Mouse (Mus musculus) fibroblast of lung, adult 2 months (primary cell): ENCODE results near the gene Asah2.
A peak's percentile ranks its signal among the peaks of the same experiment; 100 is the strongest.
"Not testable (repeated sequence)": the region's sequence is repeated elsewhere in the genome, so short reads cannot be mapped to it uniquely, and the experiment has no call there.

Experiments
- DNase-seq: peaks from one replicate; pipeline ENCODE4 v3.0.0-alpha.2; 2011; ENCODE audit warnings: low read depth

Gene Asah2

GRCm38 (mm10) chr19:32107771-32108306 is at the start of gene Asah2:
Gene Asah2, minus strand, starts transcription at chr19:32108211.
- peak; percentile 41 for DNase-seq

- DNase-seq: no peak
These were observed 49.0 kb upstream of the Asah2 start for GRCm38 (mm10) chr19:32157045-32157444.

- no peak for DNase-seq
These were observed 44.5 kb upstream of the Asah2 start for GRCm38 (mm10) chr19:32152529-32152928.

- no peak for DNase-seq
These were observed 40.7 kb upstream of the Asah2 start for GRCm38 (mm10) chr19:32148710-32149109.

GRCm38 (mm10) chr19:32142383-32142782 is 34.4 kb upstream of the Asah2 start:
- DNase-seq: no peak

- no peak for DNase-seq
These were observed 30.5 kb upstream of the Asah2 start for GRCm38 (mm10) chr19:32138361-32139088.

- no peak for DNase-seq
These were observed 29.9 kb upstream of the Asah2 start for GRCm38 (mm10) chr19:32137904-32138303.

- DNase-seq: no peak
These were observed 29.0 kb upstream of the Asah2 start for GRCm38 (mm10) chr19:32136888-32137625.

- DNase-seq: not testable (repeated sequence)
These were observed 23.9 kb upstream of the Asah2 start for GRCm38 (mm10) chr19:32131707-32132488.

- no peak for DNase-seq
These were observed 21.3 kb upstream of the Asah2 start for GRCm38 (mm10) chr19:32129281-32129680.

GRCm38 (mm10) chr19:32127180-32127850 is 19.3 kb upstream of the Asah2 start:
- DNase-seq: no peak

GRCm38 (mm10) chr19:32124155-32124554 is 16.1 kb upstream of the Asah2 start:
- no peak for DNase-seq

GRCm38 (mm10) chr19:32123196-32123595 is 15.2 kb upstream of the Asah2 start:
- DNase-seq: no peak

GRCm38 (mm10) chr19:32120798-32121197 is 12.8 kb upstream of the Asah2 start:
- DNase-seq: no peak

- no peak for DNase-seq
These were observed 11.7 kb upstream of the Asah2 start for GRCm38 (mm10) chr19:32119666-32120065.

GRCm38 (mm10) chr19:32118496-32118895 is 10.5 kb upstream of the Asah2 start:
- DNase-seq: no peak

- DNase-seq: no peak
These were observed 9.5 kb upstream of the Asah2 start for GRCm38 (mm10) chr19:32117484-32118018.

GRCm38 (mm10) chr19:32111866-32112790 is 4.1 kb upstream of the Asah2 start:
- DNase-seq: no peak

GRCm38 (mm10) chr19:32106750-32107149 is 1.3 kb downstream of the Asah2 start:
- no peak for DNase-seq

- no peak for DNase-seq
These were observed 3.8 kb downstream of the Asah2 start for GRCm38 (mm10) chr19:32104217-32104616.

- DNase-seq: no peak
These were observed 5.1 kb downstream of the Asah2 start for GRCm38 (mm10) chr19:32102976-32103300.
